Mouse (Mus musculus): ENCODE results near the gene Abcf3. TPM values are rescaled to one million over a fixed set of nuclear protein-coding genes. Genes with fewer than 3 reads are reported as not detected.

Abcf3 gene
- polyA plus RNA-seq, 1 experiment from 2014 or later = 81.2 TPM

- Histone ChIP-seq H3K27me3 (replicated peaks) (no peaks in the 10 kb centered on the region), H3K9me3 (no peaks in the 10 kb centered on the region), H3K4me3 (no peak overlapping the region), H3K36me3 (peaks cover 50% of the 10 kb centered on the region), H3K27ac (no peak overlapping the region), H3K9ac (no peak overlapping the region), H3K4me1 (peaks cover 17% of the 10 kb centered on the region), H3K4me2 (replicated peaks) (no peak overlapping the region)
- no peak for ATAC-seq (ENCODE audit: low FRiP score, low read depth)
- 96% methylated on average over 5 of the region's 5 CpGs for WGBS
Observed at GRCm38 (mm10) chr16:20551691-20552090, 3.3 kb downstream of the Abcf3 start.

GRCm38 (mm10) chr16:20552594-20552993 is 4.2 kb downstream of the Abcf3 start:
- no peak overlapping the region for H3K4me2 ChIP-seq (replicated peaks)
- H3K9me3 ChIP-seq = no peaks in the 10 kb centered on the region
- WGBS = 87% methylated on average over 1 of the region's 1 CpGs
- no peak overlapping the region for H3K27ac ChIP-seq
- ATAC-seq (ENCODE audit: low FRiP score, low read depth) = no peak
- H3K4me1 ChIP-seq = peaks cover 14% of the 10 kb centered on the region
- no peak overlapping the region for H3K9ac ChIP-seq
- peaks cover 54% of the 10 kb centered on the region for H3K36me3 ChIP-seq
- no peaks in the 10 kb centered on the region for H3K27me3 ChIP-seq (replicated peaks)
- no peak overlapping the region for H3K4me3 ChIP-seq

- H3K36me3 ChIP-seq = peaks cover 78% of the 10 kb centered on the region
- no peak overlapping the region for H3K9ac ChIP-seq
- H3K4me2 ChIP-seq (replicated peaks) = no peak overlapping the region
- H3K27ac ChIP-seq = no peak overlapping the region
- no peaks in the 10 kb centered on the region for H3K9me3 ChIP-seq
- no peak for ATAC-seq (ENCODE audit: low FRiP score, low read depth)
- WGBS = 92% methylated on average over 6 of the region's 6 CpGs
- no peak overlapping the region for H3K4me3 ChIP-seq
- H3K4me1 ChIP-seq = no peaks in the 10 kb centered on the region
- no peaks in the 10 kb centered on the region for H3K27me3 ChIP-seq (replicated peaks)
Observed at GRCm38 (mm10) chr16:20555000-20555399, 6.6 kb downstream of the Abcf3 start.

GRCm38 (mm10) chr16:20557381-20557780 is 9.0 kb downstream of the Abcf3 start:
- Histone ChIP-seq H3K27me3 (replicated peaks) (no peaks in the 10 kb centered on the region), H3K4me2 (replicated peaks) (no peak overlapping the region), H3K27ac (no peak overlapping the region), H3K9ac (no peak overlapping the region), H3K36me3 (peaks cover 79% of the 10 kb centered on the region), H3K4me1 (no peaks in the 10 kb centered on the region), H3K9me3 (no peaks in the 10 kb centered on the region), H3K4me3 (no peak overlapping the region)
- no peak for ATAC-seq (ENCODE audit: low FRiP score, low read depth)
- 72% methylated on average over 7 of the region's 7 CpGs for WGBS

GRCm38 (mm10) chr16:20565075-20565474 is 16.7 kb downstream of the Abcf3 start:
- no peaks in the 10 kb centered on the region for H3K27me3 ChIP-seq (replicated peaks)
- WGBS = 68% methylated on average over 1 of the region's 1 CpGs
- H3K4me1 ChIP-seq = no peaks in the 10 kb centered on the region
- no peak for ATAC-seq (ENCODE audit: low FRiP score, low read depth)
- H3K9ac ChIP-seq = no peak overlapping the region
- H3K36me3 ChIP-seq = peaks cover 31% of the 10 kb centered on the region
- no peak overlapping the region for H3K27ac ChIP-seq
- no peaks in the 10 kb centered on the region for H3K9me3 ChIP-seq
- H3K4me3 ChIP-seq = no peak overlapping the region
- no peak overlapping the region for H3K4me2 ChIP-seq (replicated peaks)

GRCm38 (mm10) chr16:20589366-20589938 is 41.1 kb downstream of the Abcf3 start, which contains the start of gene Vwa5b2:
TSS of gene Vwa5b2 (plus strand) at chr16:20589471.
- peak within 1 kb of the TSS; percentile 92 for H3K4me2 ChIP-seq (replicated peaks)
- peak; percentile 74 for ATAC-seq (ENCODE audit: low FRiP score, low read depth)
- WGBS = under 1% methylated on average over 24 of the region's 24 CpGs
- no peaks in the 10 kb centered on the region for H3K36me3 ChIP-seq
- no peak within 1 kb of the TSS for H3K27ac ChIP-seq
- H3K4me3 ChIP-seq = peak within 1 kb of the TSS; percentile 49
- H3K27me3 ChIP-seq (replicated peaks) = peaks cover 58% of the 10 kb centered on the region
- H3K9ac ChIP-seq = peak within 1 kb of the TSS; percentile 59
- peaks cover 21% of the 10 kb centered on the region for H3K4me1 ChIP-seq
- no peaks in the 10 kb centered on the region for H3K9me3 ChIP-seq

- peaks cover 61% of the 10 kb centered on the region for H3K27me3 ChIP-seq (replicated peaks)
- ATAC-seq (ENCODE audit: low FRiP score, low read depth) = peak; percentile 89
- H3K9me3 ChIP-seq = no peaks in the 10 kb centered on the region
- H3K9ac ChIP-seq = peak overlapping the region; percentile 59
- H3K4me2 ChIP-seq (replicated peaks) = peak overlapping the region; percentile 92
- peak overlapping the region; percentile 49 for H3K4me3 ChIP-seq
- under 1% methylated on average over 38 of the region's 39 CpGs for WGBS
- no peak overlapping the region for H3K27ac ChIP-seq
- H3K4me1 ChIP-seq = peaks cover 21% of the 10 kb centered on the region
- H3K36me3 ChIP-seq = no peaks in the 10 kb centered on the region
Observed at GRCm38 (mm10) chr16:20589939-20590679, 41.7 kb downstream of the Abcf3 start.

- Histone ChIP-seq H3K4me2 (replicated peaks) (peak overlapping the region; percentile 92), H3K36me3 (no peaks in the 10 kb centered on the region), H3K4me3 (peak overlapping the region; percentile 49), H3K27me3 (replicated peaks) (peaks cover 63% of the 10 kb centered on the region), H3K27ac (no peak overlapping the region), H3K4me1 (peaks cover 21% of the 10 kb centered on the region), H3K9ac (0 out of 2 replicates have a peak overlapping the region, but pooled peaks have one; percentile 59), H3K9me3 (no peaks in the 10 kb centered on the region)
- 2% methylated on average over 17 of the region's 17 CpGs for WGBS
- ATAC-seq (ENCODE audit: low FRiP score, low read depth) = no peak; the same call in 1 of the 2 replicates
Observed at GRCm38 (mm10) chr16:20590680-20591038, 42.3 kb downstream of the Abcf3 start.

- Histone ChIP-seq H3K4me2 (replicated peaks) (peak overlapping the region; percentile 92), H3K9me3 (no peaks in the 10 kb centered on the region), H3K36me3 (no peaks in the 10 kb centered on the region), H3K4me1 (peaks cover 21% of the 10 kb centered on the region), H3K9ac (peak overlapping the region; percentile 59; the same call in 1 of the 2 replicates), H3K4me3 (peak overlapping the region; percentile 49), H3K27me3 (replicated peaks) (peaks cover 63% of the 10 kb centered on the region), H3K27ac (no peak overlapping the region)
- WGBS = 4% methylated on average over 48 of the region's 48 CpGs
- peak; percentile 19; the same call in 1 of the 2 replicates for ATAC-seq (ENCODE audit: low FRiP score, low read depth)
Observed at GRCm38 (mm10) chr16:20591076-20591705, 42.8 kb downstream of the Abcf3 start.

GRCm38 (mm10) chr16:20595060-20595673 is 46.8 kb downstream of the Abcf3 start:
- Histone ChIP-seq H3K27ac (no peak overlapping the region), H3K27me3 (replicated peaks) (peaks cover 46% of the 10 kb centered on the region), H3K4me2 (replicated peaks) (no peak overlapping the region), H3K36me3 (no peaks in the 10 kb centered on the region), H3K9me3 (no peaks in the 10 kb centered on the region), H3K9ac (no peak overlapping the region), H3K4me3 (no peak overlapping the region), H3K4me1 (peaks cover 10% of the 10 kb centered on the region)
- 88% methylated on average over 7 of the region's 7 CpGs for WGBS
- no peak for ATAC-seq (ENCODE audit: low FRiP score, low read depth)

GRCm38 (mm10) chr16:20595737-20596136 is 47.4 kb downstream of the Abcf3 start:
- H3K27me3 ChIP-seq (replicated peaks) = peaks cover 40% of the 10 kb centered on the region
- no peak overlapping the region for H3K27ac ChIP-seq
- 88% methylated on average over 4 of the region's 4 CpGs for WGBS
- no peaks in the 10 kb centered on the region for H3K36me3 ChIP-seq
- no peak for ATAC-seq (ENCODE audit: low FRiP score, low read depth)
- H3K4me1 ChIP-seq = peaks cover 4% of the 10 kb centered on the region
- H3K9ac ChIP-seq = no peak overlapping the region
- H3K4me3 ChIP-seq = no peak overlapping the region
- no peaks in the 10 kb centered on the region for H3K9me3 ChIP-seq
- H3K4me2 ChIP-seq (replicated peaks) = no peak overlapping the region
